Comparison of ENCODE assay signal across 23 mouse cellular contexts in genomic region chr4:83031591-83031990, GRCm38 (mm10). TPM values are rescaled to one million over a fixed set of nuclear protein-coding genes. Genes with fewer than 3 reads are reported as not detected.
A peak's percentile ranks its signal among the peaks of the same experiment; 100 is the strongest.
DNase-seq lines count a peak whose midpoint lies in the region; ATAC-seq and TF ChIP-seq lines count a peak whose summit lies in the region.
"Had no signal": no experiment of that assay in that cellular context is flagged by ENCODE, and none has a peak within 500 bp of the region (broad histone marks: within the 10 kb centered on the region; RNA-seq: fewer than 3 reads in every experiment).

No protein-coding gene starts in this region.

- 9% methylated on average over 3 of the region's 3 CpGs for WGBS in limb, embryonic 10.5 days
- WGBS in kidney, embryonic 15.5 days, result 19% methylated on average over 3 of the region's 3 CpGs
- 63% methylated on average over 3 of the region's 3 CpGs for WGBS in lung, adult 2 months

- DNase-seq in heart, adult 11 months, result peak; percentile 45
- DNase-seq in heart, postnatal 4 days, result no peak
- peak; percentile 31 for DNase-seq in embryo, embryonic 9.5 days (ENCODE audit: extremely low spot score)
- no peak for DNase-seq in limb, embryonic 10.5 days (ENCODE audit: low spot score)
- no peak for DNase-seq in right cerebral cortex, postnatal 25 days
- no peak for DNase-seq in lung, adult 2 months
- DNase-seq: adrenal gland, adult 2 months; adrenal gland, postnatal 10 days; adrenal gland, postnatal 25 days; cerebellum, adult 11 months; cerebellum, adult 18-20 months; cerebellum, adult 8-10 months; cerebellum, adult 9-11 months; cerebellum, postnatal 14 days; cerebellum, postnatal 36 days; forebrain, postnatal 0 days had no signal

- no peak overlapping the region for H3K4me3 ChIP-seq in limb, embryonic 10.5 days
- H3K4me3 ChIP-seq in kidney, embryonic 15.5 days (replicated peaks), result no peak overlapping the region
- H3K4me3 ChIP-seq in lung, adult 2 months (replicated peaks; ENCODE audit: extremely low read depth, low read depth, low read length), result no peak overlapping the region
- H3K4me3 ChIP-seq: embryonic facial prominence, embryonic 12.5 days; forebrain, embryonic 13.5 days; forebrain, embryonic 15.5 days had no signal

- H3K27ac ChIP-seq in limb, embryonic 10.5 days, result 0 out of 2 replicates have a peak overlapping the region, but pooled peaks have one; percentile 33
- H3K27ac ChIP-seq in kidney, embryonic 15.5 days, result no peak overlapping the region
- H3K27ac ChIP-seq: embryonic facial prominence, embryonic 12.5 days; forebrain, embryonic 13.5 days; forebrain, embryonic 15.5 days had no signal

- TF ChIP-seq POLR2A in lung, adult 2 months (IDR thresholded peaks at IDR 0.05; ENCODE audit: borderline replicate concordance, extremely low read depth, low read depth, low read length), result no peak

- H3K4me1 ChIP-seq in limb, embryonic 10.5 days, result peaks cover 28% of the 10 kb centered on the region
- H3K4me1 ChIP-seq in kidney, embryonic 15.5 days, result peaks cover 8% of the 10 kb centered on the region; the same call in 1 of the 2 replicates
- no peaks in the 10 kb centered on the region for H3K4me1 ChIP-seq in lung, adult 2 months (ENCODE audit: control insufficient read depth, insufficient read depth, low read length)
- H3K4me1 ChIP-seq: embryonic facial prominence, embryonic 12.5 days; forebrain, embryonic 13.5 days; forebrain, embryonic 15.5 days had no signal

- no peak for ATAC-seq in kidney, embryonic 15.5 days (replicated peaks; ENCODE audit: low FRiP score)
- ATAC-seq: forebrain, embryonic 13.5 days; forebrain, embryonic 15.5 days; forebrain, postnatal 0 days had no signal

- H3K9ac ChIP-seq in kidney, embryonic 15.5 days, result no peak overlapping the region
- H3K9ac ChIP-seq: embryonic facial prominence, embryonic 12.5 days; forebrain, embryonic 13.5 days; forebrain, embryonic 15.5 days; forebrain, postnatal 0 days had no signal

- H3K4me2 ChIP-seq in kidney, embryonic 15.5 days, result no peak overlapping the region
- H3K4me2 ChIP-seq: embryonic facial prominence, embryonic 12.5 days; forebrain, embryonic 13.5 days; forebrain, embryonic 15.5 days had no signal

- no peaks in the 10 kb centered on the region for H3K9me3 ChIP-seq in limb, embryonic 10.5 days (replicated peaks)
- H3K9me3 ChIP-seq in kidney, embryonic 15.5 days (replicated peaks), result no peaks in the 10 kb centered on the region
- H3K9me3 ChIP-seq: embryonic facial prominence, embryonic 12.5 days; forebrain, embryonic 13.5 days; forebrain, embryonic 15.5 days had no signal

- H3K27me3 ChIP-seq in limb, embryonic 10.5 days (ENCODE audit: low read depth, poor library complexity, severe bottlenecking), result no peaks in the 10 kb centered on the region
- no peaks in the 10 kb centered on the region for H3K27me3 ChIP-seq in kidney, embryonic 15.5 days
- H3K27me3 ChIP-seq: embryonic facial prominence, embryonic 12.5 days; forebrain, embryonic 13.5 days; forebrain, embryonic 15.5 days had no signal

- peaks cover 28% of the 10 kb centered on the region for H3K36me3 ChIP-seq in limb, embryonic 10.5 days
- H3K36me3 ChIP-seq in kidney, embryonic 15.5 days, result no peaks in the 10 kb centered on the region; the same call in 1 of the 2 replicates
- H3K36me3 ChIP-seq: forebrain, embryonic 15.5 days had no signal

- TF ChIP-seq CTCF in lung, adult 2 months (IDR thresholded peaks at IDR 0.05; ENCODE audit: insufficient read depth, low read length), result no peak

RNA-seq across cellular contexts. Expression of gene Frem1, which starts 20.5 kb away (rescaled TPM):
- total RNA-seq in heart, postnatal 4 days (2021), result 1 to 10 TPM; 5.1 to 5.9 TPM
- 11.6 and 13.6 TPM in 2 replicates for polyA plus RNA-seq in limb, embryonic 10.5 days (2016; fragmentation: Nextera tagmentation; extraction: Ambion mirVana)
- polyA plus RNA-seq in kidney, embryonic 15.5 days (2015; fragmentation: Nextera tagmentation; extraction: Ambion mirVana), result 23.9 and 24.3 TPM in 2 replicates
- 4.1 TPM in 2 replicates for polyA plus RNA-seq in lung, adult 2 months (2012; rRNA removed)
- total RNA-seq: common myeloid progenitor, adult 5-6 weeks; MEL had no signal
- polyA plus RNA-seq: C2C12 had no signal

Comparison
In these comparisons a context has a peak if more than half of its experiments do, and no peak if none do; other contexts are left out.
1. DNase-seq: peak in heart, adult 11 months (single experiment) and embryo, embryonic 9.5 days (single experiment); none in heart, postnatal 4 days (single experiment), limb, embryonic 10.5 days (single experiment), right cerebral cortex, postnatal 25 days (single experiment) and lung, adult 2 months (single experiment).